Mouse (Mus musculus): ENCODE results near the gene Chac1. TPM values are rescaled to one million over a fixed set of nuclear protein-coding genes. Genes with fewer than 3 reads are reported as not detected.

Chac1 gene
- polyA plus RNA-seq, 1 experiment from 2014 or later: 0.38 TPM

- Histone ChIP-seq H3K36me3 (ENCODE audit: control insufficient read depth, insufficient read depth, low read length) (no peaks in the 10 kb centered on the region), H3K4me1 (ENCODE audit: control insufficient read depth, insufficient read depth, low read length) (peaks cover 3% of the 10 kb centered on the region; the same call in 1 of the 2 replicates), H3K4me3 (ENCODE audit: low read length) (no peak overlapping the region), H3K9me3 (ENCODE audit: control insufficient read depth, low read length) (no peaks in the 10 kb centered on the region), H3K27me3 (ENCODE audit: control insufficient read depth, insufficient read depth, low read length) (peaks cover 13% of the 10 kb centered on the region), H3K27ac (ENCODE audit: low read depth, low read length) (no peak overlapping the region), H3K9ac (ENCODE audit: low read depth, low read length) (no peak overlapping the region), H3K4me2 (replicated peaks; ENCODE audit: low read depth, low read length) (no peak overlapping the region)
- no peak for ATAC-seq (ENCODE audit: low FRiP score, low TSS enrichment)
- WGBS: 78% methylated on average over 7 of the region's 7 CpGs
These were observed 16.0 kb upstream of the Chac1 start for GRCm38 (mm10) chr2:119334964-119335525.

GRCm38 (mm10) chr2:119335535-119335934 is 15.5 kb upstream of the Chac1 start:
- H3K9me3 ChIP-seq (ENCODE audit: control insufficient read depth, low read length): no peaks in the 10 kb centered on the region
- H3K36me3 ChIP-seq (ENCODE audit: control insufficient read depth, insufficient read depth, low read length): no peaks in the 10 kb centered on the region
- H3K4me3 ChIP-seq (ENCODE audit: low read length): no peak overlapping the region
- H3K27ac ChIP-seq (ENCODE audit: low read depth, low read length): no peak overlapping the region
- no peak for ATAC-seq (ENCODE audit: low FRiP score, low TSS enrichment)
- peaks cover 3% of the 10 kb centered on the region; the same call in 1 of the 2 replicates for H3K4me1 ChIP-seq (ENCODE audit: control insufficient read depth, insufficient read depth, low read length)
- H3K4me2 ChIP-seq (replicated peaks; ENCODE audit: low read depth, low read length): no peak overlapping the region
- WGBS: 95% methylated on average over 1 of the region's 1 CpGs
- no peak overlapping the region for H3K9ac ChIP-seq (ENCODE audit: low read depth, low read length)
- H3K27me3 ChIP-seq (ENCODE audit: control insufficient read depth, insufficient read depth, low read length): peaks cover 10% of the 10 kb centered on the region

GRCm38 (mm10) chr2:119336002-119336401 is 15.0 kb upstream of the Chac1 start:
- Histone ChIP-seq H3K4me2 (replicated peaks; ENCODE audit: low read depth, low read length) (no peak overlapping the region; the same call in 1 of the 2 replicates), H3K27me3 (ENCODE audit: control insufficient read depth, insufficient read depth, low read length) (peaks cover 5% of the 10 kb centered on the region), H3K36me3 (ENCODE audit: control insufficient read depth, insufficient read depth, low read length) (no peaks in the 10 kb centered on the region), H3K4me3 (ENCODE audit: low read length) (no peak overlapping the region), H3K9me3 (ENCODE audit: control insufficient read depth, low read length) (no peaks in the 10 kb centered on the region), H3K27ac (ENCODE audit: low read depth, low read length) (no peak overlapping the region), H3K4me1 (ENCODE audit: control insufficient read depth, insufficient read depth, low read length) (peaks cover 3% of the 10 kb centered on the region; the same call in 1 of the 2 replicates), H3K9ac (ENCODE audit: low read depth, low read length) (no peak overlapping the region)
- WGBS: 82% methylated on average over 2 of the region's 2 CpGs
- no peak for ATAC-seq (ENCODE audit: low FRiP score, low TSS enrichment)

- H3K4me2 ChIP-seq (replicated peaks; ENCODE audit: low read depth, low read length): no peak overlapping the region
- H3K27me3 ChIP-seq (ENCODE audit: control insufficient read depth, insufficient read depth, low read length): peaks cover 3% of the 10 kb centered on the region
- WGBS: 66% methylated on average over 10 of the region's 10 CpGs
- H3K36me3 ChIP-seq (ENCODE audit: control insufficient read depth, insufficient read depth, low read length): no peaks in the 10 kb centered on the region
- no peak overlapping the region; the same call in 1 of the 2 replicates for H3K27ac ChIP-seq (ENCODE audit: low read depth, low read length)
- H3K9ac ChIP-seq (ENCODE audit: low read depth, low read length): no peak overlapping the region
- H3K9me3 ChIP-seq (ENCODE audit: control insufficient read depth, low read length): no peaks in the 10 kb centered on the region
- ATAC-seq (ENCODE audit: low FRiP score, low TSS enrichment): no peak
- H3K4me3 ChIP-seq (ENCODE audit: low read length): no peak overlapping the region
- H3K4me1 ChIP-seq (ENCODE audit: control insufficient read depth, insufficient read depth, low read length): peaks cover 3% of the 10 kb centered on the region; the same call in 1 of the 2 replicates
These were observed 14.6 kb upstream of the Chac1 start for GRCm38 (mm10) chr2:119336470-119336869.

GRCm38 (mm10) chr2:119337425-119338265 is 13.4 kb upstream of the Chac1 start:
- no peaks in the 10 kb centered on the region for H3K36me3 ChIP-seq (ENCODE audit: control insufficient read depth, insufficient read depth, low read length)
- H3K27me3 ChIP-seq (ENCODE audit: control insufficient read depth, insufficient read depth, low read length): 0 out of 2 replicates have a peak, but pooled peaks cover under 1% of the 10 kb centered on the region
- peak; percentile 92 for ATAC-seq (ENCODE audit: low FRiP score, low TSS enrichment)
- peak overlapping the region; percentile 7 for H3K27ac ChIP-seq (ENCODE audit: low read depth, low read length)
- peaks cover 3% of the 10 kb centered on the region; the same call in 1 of the 2 replicates for H3K4me1 ChIP-seq (ENCODE audit: control insufficient read depth, insufficient read depth, low read length)
- WGBS: 10% methylated on average over 42 of the region's 60 CpGs
- H3K9me3 ChIP-seq (ENCODE audit: control insufficient read depth, low read length): no peaks in the 10 kb centered on the region
- peak overlapping the region; percentile 50 for H3K4me3 ChIP-seq (ENCODE audit: low read length)
- H3K4me2 ChIP-seq (replicated peaks; ENCODE audit: low read depth, low read length): peak overlapping the region; percentile 80
- H3K9ac ChIP-seq (ENCODE audit: low read depth, low read length): peak overlapping the region; percentile 65

- Histone ChIP-seq H3K4me3 (ENCODE audit: low read length) (no peak overlapping the region), H3K4me2 (replicated peaks; ENCODE audit: low read depth, low read length) (no peak overlapping the region), H3K36me3 (ENCODE audit: control insufficient read depth, insufficient read depth, low read length) (no peaks in the 10 kb centered on the region), H3K27ac (ENCODE audit: low read depth, low read length) (no peak overlapping the region), H3K9ac (ENCODE audit: low read depth, low read length) (no peak overlapping the region), H3K27me3 (ENCODE audit: control insufficient read depth, insufficient read depth, low read length) (no peaks in the 10 kb centered on the region), H3K9me3 (ENCODE audit: control insufficient read depth, low read length) (no peaks in the 10 kb centered on the region), H3K4me1 (ENCODE audit: control insufficient read depth, insufficient read depth, low read length) (no peaks in the 10 kb centered on the region)
- 37% methylated on average over 6 of the region's 6 CpGs for WGBS
- no peak for ATAC-seq (ENCODE audit: low FRiP score, low TSS enrichment)
These were observed 6.4 kb upstream of the Chac1 start for GRCm38 (mm10) chr2:119344537-119345138.

GRCm38 (mm10) chr2:119353707-119354106 is 2.7 kb downstream of the Chac1 start:
- Histone ChIP-seq H3K36me3 (ENCODE audit: control insufficient read depth, insufficient read depth, low read length) (no peaks in the 10 kb centered on the region), H3K4me1 (ENCODE audit: control insufficient read depth, insufficient read depth, low read length) (no peaks in the 10 kb centered on the region), H3K9ac (ENCODE audit: low read depth, low read length) (no peak overlapping the region), H3K27me3 (ENCODE audit: control insufficient read depth, insufficient read depth, low read length) (peaks cover 13% of the 10 kb centered on the region; the same call in 1 of the 2 replicates), H3K4me3 (ENCODE audit: low read length) (no peak overlapping the region), H3K9me3 (ENCODE audit: control insufficient read depth, low read length) (no peaks in the 10 kb centered on the region), H3K4me2 (replicated peaks; ENCODE audit: low read depth, low read length) (no peak overlapping the region), H3K27ac (ENCODE audit: low read depth, low read length) (no peak overlapping the region)
- ATAC-seq (ENCODE audit: low FRiP score, low TSS enrichment): no peak
- WGBS: 86% methylated on average over 8 of the region's 8 CpGs

GRCm38 (mm10) chr2:119355089-119355488 is 4.1 kb downstream of the Chac1 start:
- no peak overlapping the region for H3K9ac ChIP-seq (ENCODE audit: low read depth, low read length)
- ATAC-seq (ENCODE audit: low FRiP score, low TSS enrichment): no peak
- WGBS: 91% methylated on average over 3 of the region's 3 CpGs

More at GRCm38 (mm10) chr2:119355089-119355488, 4.1 kb downstream of the Chac1 start:
- Histone ChIP-seq H3K4me3 (ENCODE audit: low read length) (no peak overlapping the region), H3K27ac (ENCODE audit: low read depth, low read length) (no peak overlapping the region), H3K4me1 (ENCODE audit: control insufficient read depth, insufficient read depth, low read length) (no peaks in the 10 kb centered on the region), H3K27me3 (ENCODE audit: control insufficient read depth, insufficient read depth, low read length) (peaks cover 12% of the 10 kb centered on the region; the same call in 1 of the 2 replicates), H3K36me3 (ENCODE audit: control insufficient read depth, insufficient read depth, low read length) (no peaks in the 10 kb centered on the region), H3K4me2 (replicated peaks; ENCODE audit: low read depth, low read length) (no peak overlapping the region), H3K9me3 (ENCODE audit: control insufficient read depth, low read length) (no peaks in the 10 kb centered on the region)

All from kidney, embryonic 14.5 days (tissue).